Mouse (Mus musculus) liver, adult 2 months (tissue): ENCODE measurements at regions not wholly inside any gene's neighbourhood (a gene's known extent, or its start where the extent isn't known, plus 50 kb on each side); places are given as distances from the start of the nearest gene placed in this dataset.

Source experiments
- CTCF ChIP-seq: fragments of 200-500 bp; IDR thresholded peaks from 2 replicates; pipeline ENCODE4 v1.5.1; 2011; ENCODE audit warnings: low read depth, low read length, control low read depth
- POLR2A ChIP-seq: fragments of 200-500 bp; IDR thresholded peaks from 2 replicates; pipeline ENCODE4 v1.6.1; 2011; ENCODE audit warnings: low read length, control low read depth; ENCODE audit not compliant: insufficient read depth; ENCODE audit errors: extremely low read depth

DNA sequence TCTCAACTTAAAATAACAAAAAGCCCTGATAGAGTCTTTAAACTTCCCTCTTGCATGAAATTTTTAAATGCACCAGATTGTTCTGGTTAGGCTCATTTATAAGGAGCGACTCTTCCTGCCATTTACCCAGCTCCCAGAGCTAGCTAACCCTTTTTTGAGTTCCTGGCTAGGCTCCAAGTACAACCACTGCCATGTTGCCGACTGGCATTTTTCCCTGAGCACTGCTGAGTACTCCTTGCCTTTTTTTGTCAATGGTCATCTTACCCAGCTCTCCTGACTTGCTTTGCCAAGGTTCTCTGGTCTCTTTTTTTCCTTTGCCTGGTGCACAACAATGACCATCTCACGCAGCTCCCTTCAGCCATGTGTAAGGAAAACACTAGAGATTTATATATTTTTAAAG lies 500.8 kb upstream of the Cdh7 start:
- TF ChIP-seq CTCF (no peak), POLR2A (no peak)
